Mouse (Mus musculus): ENCODE results near the gene Man1a.

Gene Man1a

GRCm38 (mm10) chr10:54061159-54061558, 15.2 kb downstream of the Man1a start:
- no peak for DNase-seq (ENCODE audit: low read depth, low spot score)

- no peak for DNase-seq (ENCODE audit: low read depth, low spot score)
Observed at GRCm38 (mm10) chr10:54060587-54060986, 15.8 kb downstream of the Man1a start.

GRCm38 (mm10) chr10:54059679-54060249, 16.6 kb downstream of the Man1a start:
- peak; percentile 63 for DNase-seq (ENCODE audit: low read depth, low spot score)

GRCm38 (mm10) chr10:54059092-54059496, 17.3 kb downstream of the Man1a start:
- no peak for DNase-seq (ENCODE audit: low read depth, low spot score)

- DNase-seq (ENCODE audit: low read depth, low spot score) = no peak
Observed at GRCm38 (mm10) chr10:54058657-54059056, 17.8 kb downstream of the Man1a start.

- no peak for DNase-seq (ENCODE audit: low read depth, low spot score)
Observed at GRCm38 (mm10) chr10:54054188-54054587, 22.2 kb downstream of the Man1a start.

- no peak for DNase-seq (ENCODE audit: low read depth, low spot score)
Observed at GRCm38 (mm10) chr10:54047885-54048284, 28.5 kb downstream of the Man1a start.

- DNase-seq (ENCODE audit: low read depth, low spot score) = no peak
Observed at GRCm38 (mm10) chr10:54043358-54043757, 33.1 kb downstream of the Man1a start.

GRCm38 (mm10) chr10:54042212-54042840, 34.1 kb downstream of the Man1a start:
- no peak for DNase-seq (ENCODE audit: low read depth, low spot score)

GRCm38 (mm10) chr10:54040261-54041165, 35.9 kb downstream of the Man1a start:
- DNase-seq (ENCODE audit: low read depth, low spot score) = peak; percentile 87

GRCm38 (mm10) chr10:54039754-54040153, 36.7 kb downstream of the Man1a start:
- DNase-seq (ENCODE audit: low read depth, low spot score) = no peak

GRCm38 (mm10) chr10:54038734-54039133, 37.7 kb downstream of the Man1a start:
- no peak for DNase-seq (ENCODE audit: low read depth, low spot score)

- DNase-seq (ENCODE audit: low read depth, low spot score) = no peak
Observed at GRCm38 (mm10) chr10:54038180-54038579, 38.2 kb downstream of the Man1a start.

GRCm38 (mm10) chr10:54037348-54038010, 38.9 kb downstream of the Man1a start:
- DNase-seq (ENCODE audit: low read depth, low spot score) = no peak

- no peak for DNase-seq (ENCODE audit: low read depth, low spot score)
Observed at GRCm38 (mm10) chr10:54035586-54035985, 40.8 kb downstream of the Man1a start.

GRCm38 (mm10) chr10:54034779-54035178, 41.6 kb downstream of the Man1a start:
- no peak for DNase-seq (ENCODE audit: low read depth, low spot score)

- DNase-seq (ENCODE audit: low read depth, low spot score) = peak; percentile 40
Observed at GRCm38 (mm10) chr10:54032316-54033092, 43.9 kb downstream of the Man1a start.

GRCm38 (mm10) chr10:54028866-54029265, 47.5 kb downstream of the Man1a start:
- DNase-seq (ENCODE audit: low read depth, low spot score) = no peak

- peak; percentile 46 for DNase-seq (ENCODE audit: low read depth, low spot score)
Observed at GRCm38 (mm10) chr10:54026738-54027427, 49.5 kb downstream of the Man1a start.

- DNase-seq (ENCODE audit: low read depth, low spot score) = no peak
Observed at GRCm38 (mm10) chr10:54026101-54026500, 50.3 kb downstream of the Man1a start.
